Mouse (Mus musculus): ENCODE data around the gene Rpap2.

Gene Rpap2

GRCm38 (mm10) chr5:107597301-107598077, at the start of gene Rpap2, which contains the start of gene Glmn:
Gene Rpap2 (plus strand): TSS chr5:107597373.
Gene Glmn (minus strand): TSS chr5:107597888.
- DNase-seq (ENCODE audit: low read depth, low spot score) = peak; percentile 91

GRCm38 (mm10) chr5:107547955-107548354, 49.2 kb upstream of the Rpap2 start:
- DNase-seq (ENCODE audit: low read depth, low spot score) = no peak

- no peak for DNase-seq (ENCODE audit: low read depth, low spot score)
Observed at GRCm38 (mm10) chr5:107548444-107548843, 48.7 kb upstream of the Rpap2 start.

- no peak for DNase-seq (ENCODE audit: low read depth, low spot score)
Observed at GRCm38 (mm10) chr5:107554336-107554735, 42.8 kb upstream of the Rpap2 start.

GRCm38 (mm10) chr5:107556969-107557368, 40.2 kb upstream of the Rpap2 start:
- DNase-seq (ENCODE audit: low read depth, low spot score) = no peak

GRCm38 (mm10) chr5:107569148-107569547, 28.0 kb upstream of the Rpap2 start:
- no peak for DNase-seq (ENCODE audit: low read depth, low spot score)

- no peak for DNase-seq (ENCODE audit: low read depth, low spot score)
Observed at GRCm38 (mm10) chr5:107598380-107598779, 1.2 kb downstream of the Rpap2 start.

- DNase-seq (ENCODE audit: low read depth, low spot score) = peak; percentile 68
Observed at GRCm38 (mm10) chr5:107611224-107611623, 14.1 kb downstream of the Rpap2 start.

- DNase-seq (ENCODE audit: low read depth, low spot score) = no peak
Observed at GRCm38 (mm10) chr5:107617986-107618385, 20.8 kb downstream of the Rpap2 start.

GRCm38 (mm10) chr5:107621327-107621726, 24.2 kb downstream of the Rpap2 start:
- no peak for DNase-seq (ENCODE audit: low read depth, low spot score)

- no peak for DNase-seq (ENCODE audit: low read depth, low spot score)
Observed at GRCm38 (mm10) chr5:107633651-107634050, 36.5 kb downstream of the Rpap2 start.

- no peak for DNase-seq (ENCODE audit: low read depth, low spot score)
Observed at GRCm38 (mm10) chr5:107637106-107637505, 39.9 kb downstream of the Rpap2 start.

- no peak for DNase-seq (ENCODE audit: low read depth, low spot score)
Observed at GRCm38 (mm10) chr5:107638366-107638765, 41.2 kb downstream of the Rpap2 start.

- DNase-seq (ENCODE audit: low read depth, low spot score) = no peak
Observed at GRCm38 (mm10) chr5:107644595-107644994, 47.4 kb downstream of the Rpap2 start.

- DNase-seq (ENCODE audit: low read depth, low spot score) = no peak
Observed at GRCm38 (mm10) chr5:107645935-107646334, 48.8 kb downstream of the Rpap2 start.

GRCm38 (mm10) chr5:107647580-107647979, 50.4 kb downstream of the Rpap2 start:
- DNase-seq (ENCODE audit: low read depth, low spot score) = no peak

- no peak for DNase-seq (ENCODE audit: low read depth, low spot score)
Observed at GRCm38 (mm10) chr5:107648552-107649125, 51.5 kb downstream of the Rpap2 start.

- DNase-seq (ENCODE audit: low read depth, low spot score) = no peak
Observed at GRCm38 (mm10) chr5:107649680-107650079, 52.5 kb downstream of the Rpap2 start.

- DNase-seq (ENCODE audit: low read depth, low spot score) = no peak
Observed at GRCm38 (mm10) chr5:107650427-107650826, 53.3 kb downstream of the Rpap2 start.

- DNase-seq (ENCODE audit: low read depth, low spot score) = no peak
Observed at GRCm38 (mm10) chr5:107652055-107652660, 55.0 kb downstream of the Rpap2 start.

- no peak for DNase-seq (ENCODE audit: low read depth, low spot score)
Observed at GRCm38 (mm10) chr5:107678392-107678791, 81.2 kb downstream of the Rpap2 start.

GRCm38 (mm10) chr5:107681300-107681699, 84.1 kb downstream of the Rpap2 start:
- no peak for DNase-seq (ENCODE audit: low read depth, low spot score)

GRCm38 (mm10) chr5:107684380-107684779, 87.2 kb downstream of the Rpap2 start:
- no peak for DNase-seq (ENCODE audit: low read depth, low spot score)

All from ZHBTc4 (cell line).